Mouse (Mus musculus) urinary bladder, postnatal 0 days (tissue): ENCODE data around the gene Trappc6b. TPM values are rescaled to one million over a fixed set of nuclear protein-coding genes. Genes with fewer than 3 reads are reported as not detected.

Source experiments
- polyA plus RNA-seq: library from polyadenylated mRNA; unstranded; fragments of >200 nt; fragmentation: Nextera tagmentation; extraction: Ambion mirVana; gene quantifications from 2 replicates; pipeline ENCODE4 v1.2.1, GENCODE M21; 2015

The Trappc6b gene
- polyA plus RNA-seq, result 127 and 135 TPM in 2 replicates

GRCm38 (mm10) chr12:59060993-59061595 is at the start of gene Trappc6b:
Trappc6b (minus strand) TSS chr12:59061472.

DNA sequence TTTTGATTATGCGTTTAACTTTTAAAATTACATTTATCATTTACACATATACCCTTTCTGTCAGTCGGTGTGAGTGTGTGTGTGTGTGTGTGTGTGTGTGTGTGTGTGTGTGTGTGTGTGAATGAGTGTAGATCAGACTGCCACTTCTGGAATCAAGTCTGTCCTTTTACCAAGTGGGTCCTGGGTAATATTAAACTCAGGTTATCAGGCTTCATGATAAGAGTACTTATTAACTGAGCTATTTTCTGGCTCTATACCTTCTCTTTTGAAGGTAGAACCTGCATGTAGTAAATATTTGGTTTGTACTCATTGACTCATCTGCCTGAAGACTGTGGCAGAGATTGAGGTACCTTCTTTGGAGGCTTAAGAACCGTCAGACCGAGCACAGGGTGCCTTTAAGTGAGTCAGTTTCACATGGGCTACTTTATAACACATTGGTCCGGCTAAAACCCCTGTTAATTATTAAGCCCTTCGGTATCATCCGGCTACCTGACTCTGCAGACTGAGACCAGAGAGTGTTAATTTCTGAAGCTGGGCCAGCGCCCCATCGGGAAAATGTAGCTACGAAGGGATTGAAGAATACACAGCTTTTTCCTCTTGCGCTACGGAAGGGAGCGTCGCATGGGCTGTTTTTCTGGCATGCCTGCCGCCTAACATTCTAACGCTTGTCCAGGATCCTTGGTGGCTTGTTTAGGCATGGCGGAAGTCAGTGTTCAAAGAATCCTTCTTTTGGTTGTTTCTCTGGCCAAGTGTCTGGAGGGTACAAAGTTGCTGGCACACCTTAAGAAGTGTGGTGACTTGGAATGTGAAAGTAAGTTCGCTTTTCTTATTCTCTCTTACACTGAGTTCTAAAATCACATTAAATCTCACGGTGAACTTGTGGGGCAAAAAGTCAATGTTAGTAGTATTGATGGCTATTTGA is 34.1 kb upstream of the Trappc6b start, which contains the start of gene Mia2:
Mia2 (plus strand) TSS at position 696 of the 922 bp plus-strand sequence.

GRCm38 (mm10) chr12:59066448-59067077 is 5.3 kb upstream of the Trappc6b start, which contains the start of gene Pnn:
Pnn (plus strand) TSS chr12:59066884.

GRCm38 (mm10) chr12:59013234-59013633 is 48.0 kb downstream of the Trappc6b start, which contains the start of gene Gemin2:
Gemin2 (plus strand) TSS chr12:59013393.

GRCm38 (mm10) chr12:59011844-59012709 is 49.2 kb downstream of the Trappc6b start, which contains the start of gene Sec23a:
Sec23a (minus strand) TSS chr12:59012017.

Other genes starting within 250 kb of the Trappc6b start
- gene Sec23a, start 49.5 kb downstream of the Trappc6b start, polyA plus RNA-seq, result 55.9 and 69.1 TPM in 2 replicates
- 9.5 and 9.8 TPM in 2 replicates for gene Gemin2, start 48.1 kb downstream of the Trappc6b start, polyA plus RNA-seq
- gene Pnn, start 5.4 kb upstream of the Trappc6b start, polyA plus RNA-seq, result 35.2 and 35.5 TPM in 2 replicates
- gene Mia2, start 34.3 kb upstream of the Trappc6b start, polyA plus RNA-seq, result 41.0 and 56.0 TPM in 2 replicates
- 4.8 and 5.9 TPM in 2 replicates for gene Fbxo33, start 158.3 kb upstream of the Trappc6b start, polyA plus RNA-seq